Mouse (Mus musculus) adipose tissue, adult 10 weeks (tissue): ENCODE results near the gene Wnt5a. TPM values are rescaled to one million over a fixed set of nuclear protein-coding genes. Genes with fewer than 3 reads are reported as not detected.

Source experiments
- polyA plus RNA-seq: library from polyadenylated mRNA; stranded (reverse); fragments of 350-450 nt; fragmentation: Illumina TruSeq; extraction: RNeasy Lipid Tissue Mini Kit (QIAGEN cat#74804); gene quantifications from one replicate; pipeline ENCODE4 v1.2.3, GENCODE M21; 2014; ENCODE audit warnings: low read depth, low replicate concordance

Wnt5a gene
- 13.2 TPM for polyA plus RNA-seq

GRCm38 (mm10) chr14:28504101-28505050 lies at the start of gene Wnt5a:
Wnt5a (plus strand) TSS chr14:28504750.

